Mouse (Mus musculus) bone marrow, adult 2 months (tissue): ENCODE data around the gene Immp2l. TPM values are rescaled to one million over a fixed set of nuclear protein-coding genes. Genes with fewer than 3 reads are reported as not detected.

Experiments
- H3K27ac ChIP-seq: fragments of 200-500 bp; 2 replicates; pipeline ENCODE4 v1.5.1; 2012; ENCODE audit warnings: low read depth, mild to moderate bottlenecking, control low read depth, inconsistent platforms, low read length; ENCODE audit not compliant: control insufficient read depth, poor library complexity, insufficient read depth
- H3K4me1 ChIP-seq: fragments of 200-500 bp; 2 replicates; pipeline ENCODE4 v1.6.1; 2011; ENCODE audit warnings: low read length; ENCODE audit not compliant: control insufficient read depth, insufficient read depth
- H3K4me3 ChIP-seq: fragments of 200-500 bp; replicated peaks from 2 replicates; pipeline ENCODE3; 2011; ENCODE audit warnings: mild to moderate bottlenecking, low read depth, low read length, control low read depth; ENCODE audit not compliant: control insufficient read depth
- CTCF ChIP-seq: fragments of 200-500 bp; IDR thresholded peaks from 2 replicates; pipeline ENCODE4 v1.5.1; 2011; ENCODE audit warnings: low read length, control low read depth; ENCODE audit not compliant: control insufficient read depth, insufficient read depth
- POLR2A ChIP-seq: fragments of 200-500 bp; IDR thresholded peaks from 2 replicates; pipeline ENCODE4 v1.6.1; 2011; ENCODE audit warnings: low read depth, mild to moderate bottlenecking, control low read depth, low read length, borderline replicate concordance; ENCODE audit not compliant: control insufficient read depth
- WGBS: fragments of 180-500 bp; shearing (Covaris S2); methylation state at CpG from one replicate; pipeline ENCODE4 v1.1.7; 2018; 5-methylcytosine and 5-hydroxymethylcytosine counted together
- polyA plus RNA-seq: library from polyadenylated mRNA; stranded (reverse); fragments of >200 nt; gene quantifications from 2 replicates; pipeline ENCODE4 v1.2.4, GENCODE M21; 2011; ENCODE audit warnings: low replicate concordance; ENCODE audit not compliant: missing spikeins, insufficient read depth, insufficient read length

The Immp2l gene
- polyA plus RNA-seq, 1 experiment: not detected

DNA sequence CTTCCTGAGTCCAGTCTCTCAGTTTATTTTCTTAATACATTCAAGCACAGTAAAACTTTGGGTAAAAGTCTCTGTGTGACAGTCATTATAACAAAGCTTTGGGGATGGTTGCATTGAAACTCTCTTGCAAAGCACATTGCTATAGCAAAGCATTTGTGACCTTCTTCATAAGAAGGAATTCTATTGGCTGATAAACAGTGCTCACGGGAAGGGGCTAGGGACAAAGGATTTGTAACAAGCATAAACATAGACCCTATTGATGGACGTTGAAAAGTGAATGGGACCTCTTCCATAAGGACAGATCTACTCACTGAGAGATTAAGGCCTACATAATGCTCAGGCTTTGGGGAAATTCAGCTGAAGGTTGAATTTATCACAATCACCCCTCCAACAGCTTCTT lies 85.1 kb downstream of the Immp2l start:
- Histone ChIP-seq H3K4me1 (no peaks in the 10 kb centered on the region), H3K27ac (no peak overlapping the region), H3K4me3 (no peak overlapping the region)
- TF ChIP-seq POLR2A (no peak), CTCF (no peak)
- WGBS: 77% methylated on average over 2 of the region's 2 CpGs

DNA sequence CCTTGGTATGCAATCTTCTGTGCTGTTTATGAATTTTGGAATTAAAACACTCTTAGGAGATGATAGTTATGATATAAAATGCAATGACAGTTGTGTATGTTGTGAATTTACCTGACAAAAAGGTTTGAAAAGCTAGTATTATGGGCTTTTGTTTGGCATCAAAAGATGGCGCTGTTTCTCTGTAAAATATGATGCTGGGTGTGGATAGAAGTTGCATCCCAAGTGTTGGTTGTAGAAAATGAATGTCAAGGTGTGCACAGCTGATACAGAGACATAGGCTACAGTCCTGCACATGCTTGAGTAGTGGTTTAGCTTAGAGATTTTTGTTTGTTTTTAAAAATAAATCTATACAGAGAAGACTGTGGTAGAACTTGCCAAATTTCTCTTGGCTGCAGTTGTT lies 87.6 kb downstream of the Immp2l start:
- Histone ChIP-seq H3K4me1 (no peaks in the 10 kb centered on the region), H3K4me3 (no peak overlapping the region), H3K27ac (no peak overlapping the region)
- TF ChIP-seq POLR2A: no peak
- TF ChIP-seq CTCF: no peak
- 57% methylated on average over 1 of the region's 1 CpGs for WGBS

DNA sequence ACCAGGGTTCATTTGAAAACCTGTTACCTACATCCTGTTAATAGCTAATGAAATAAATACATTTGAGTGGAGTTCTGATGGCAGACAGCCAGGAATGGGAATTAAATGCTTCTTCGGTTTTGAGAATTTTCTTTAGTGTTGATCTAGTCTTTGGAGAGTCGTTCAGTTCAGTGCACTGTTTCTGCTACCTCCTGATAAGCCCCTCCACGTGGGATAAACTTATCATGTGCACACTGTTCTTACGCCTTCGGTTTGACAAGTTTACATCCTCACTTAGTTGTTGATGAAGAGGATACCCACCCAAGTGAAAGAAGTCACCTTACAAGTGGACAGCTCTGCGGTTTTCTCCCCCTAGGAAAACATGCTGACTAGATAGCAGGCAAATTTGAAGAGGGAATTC lies 88.2 kb downstream of the Immp2l start:
- TF ChIP-seq CTCF (no peak), POLR2A (no peak)
- 58% methylated on average over 6 of the region's 6 CpGs for WGBS
- Histone ChIP-seq H3K4me1 (no peaks in the 10 kb centered on the region), H3K4me3 (no peak overlapping the region), H3K27ac (no peak overlapping the region)

DNA sequence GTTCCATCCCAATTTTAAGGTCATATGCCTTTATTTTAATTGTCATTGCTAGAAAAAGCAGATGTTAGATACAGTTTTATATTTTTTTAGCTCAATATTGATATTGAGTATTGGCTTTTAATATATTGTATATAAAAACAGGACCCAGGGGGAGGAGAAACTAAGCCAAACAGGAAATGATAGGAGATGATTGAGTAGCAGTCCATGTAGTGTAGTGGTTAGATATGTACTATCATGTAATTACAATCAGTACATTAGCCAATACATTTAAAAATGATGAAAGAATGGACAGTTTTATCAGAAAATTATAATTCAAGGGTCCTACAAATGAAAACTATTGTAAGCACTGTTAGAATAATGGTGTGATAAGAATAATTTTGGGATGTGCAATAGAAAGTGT lies 94.5 kb downstream of the Immp2l start:
- H3K4me1 ChIP-seq: no peaks in the 10 kb centered on the region
- no peak for TF ChIP-seq POLR2A
- TF ChIP-seq CTCF: no peak
- no peak overlapping the region for H3K4me3 ChIP-seq
- no peak overlapping the region for H3K27ac ChIP-seq

DNA sequence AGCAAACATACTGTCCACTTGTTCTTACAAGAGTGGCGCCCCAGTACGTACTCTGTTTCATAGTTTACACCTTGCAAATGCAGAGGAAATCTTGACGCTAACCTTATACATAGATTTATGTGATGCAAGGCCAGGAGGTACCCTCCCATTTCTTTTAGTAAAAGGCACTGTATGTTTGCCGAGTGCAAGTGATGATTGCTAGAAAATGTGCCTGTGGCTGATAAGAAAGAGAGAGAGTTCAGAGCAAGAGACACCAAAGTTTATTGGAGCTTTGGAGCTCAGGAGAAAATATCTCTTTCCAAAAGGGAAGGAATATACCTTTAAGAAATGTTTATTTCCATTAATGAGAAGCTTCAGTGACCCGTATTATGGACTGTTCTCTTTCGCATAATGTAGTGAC lies 95.8 kb downstream of the Immp2l start:
- WGBS: 77% methylated on average over 6 of the region's 6 CpGs
- no peaks in the 10 kb centered on the region for H3K4me1 ChIP-seq
- no peak overlapping the region for H3K4me3 ChIP-seq
- H3K27ac ChIP-seq: no peak overlapping the region
- TF ChIP-seq POLR2A (no peak), CTCF (no peak)

DNA sequence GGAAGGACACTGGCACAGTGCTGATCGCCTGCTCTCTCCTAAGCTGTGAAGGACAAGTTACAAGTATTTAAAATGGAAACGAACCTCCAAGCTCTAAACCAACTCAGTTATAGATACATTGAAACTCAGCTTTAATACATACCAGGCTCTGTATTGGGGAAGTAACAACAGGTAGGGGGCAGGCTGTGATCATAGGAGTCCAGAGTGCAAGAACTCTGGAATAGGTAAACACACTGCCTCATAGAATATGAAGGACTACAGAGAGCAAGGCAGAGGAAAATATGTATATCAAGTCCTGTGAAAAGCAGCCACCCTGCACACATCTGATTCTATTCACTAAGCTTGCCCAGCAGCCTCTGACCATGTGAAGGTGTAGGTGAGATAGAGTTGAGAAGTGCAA lies 99.3 kb downstream of the Immp2l start:
- Histone ChIP-seq H3K27ac (no peak overlapping the region), H3K4me1 (no peaks in the 10 kb centered on the region), H3K4me3 (no peak overlapping the region)
- WGBS: 85% methylated on average over 2 of the region's 2 CpGs
- no peak for TF ChIP-seq POLR2A
- TF ChIP-seq CTCF: no peak

DNA sequence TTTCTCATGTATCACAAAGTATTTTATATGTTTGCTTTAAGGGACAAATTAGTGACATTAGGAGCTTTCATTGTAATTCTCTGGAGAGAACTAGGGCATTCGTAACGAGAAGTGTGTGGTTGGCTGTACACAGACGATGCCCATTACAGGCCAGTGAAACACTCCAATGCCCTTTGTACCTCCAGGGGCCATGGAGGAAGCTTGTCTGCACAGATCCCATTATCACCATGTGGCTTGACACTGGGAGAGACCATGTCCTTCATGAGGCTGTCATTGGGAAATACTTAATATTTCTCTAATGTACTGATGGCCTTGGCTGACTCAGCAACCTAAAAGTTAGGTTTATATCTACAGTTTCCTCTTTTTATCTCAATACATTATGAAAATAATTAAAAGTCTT lies 111.0 kb downstream of the Immp2l start:
- Histone ChIP-seq H3K4me3 (no peak overlapping the region), H3K4me1 (no peaks in the 10 kb centered on the region), H3K27ac (no peak overlapping the region)
- 81% methylated on average over 3 of the region's 3 CpGs for WGBS
- TF ChIP-seq CTCF (no peak), POLR2A (no peak)

DNA sequence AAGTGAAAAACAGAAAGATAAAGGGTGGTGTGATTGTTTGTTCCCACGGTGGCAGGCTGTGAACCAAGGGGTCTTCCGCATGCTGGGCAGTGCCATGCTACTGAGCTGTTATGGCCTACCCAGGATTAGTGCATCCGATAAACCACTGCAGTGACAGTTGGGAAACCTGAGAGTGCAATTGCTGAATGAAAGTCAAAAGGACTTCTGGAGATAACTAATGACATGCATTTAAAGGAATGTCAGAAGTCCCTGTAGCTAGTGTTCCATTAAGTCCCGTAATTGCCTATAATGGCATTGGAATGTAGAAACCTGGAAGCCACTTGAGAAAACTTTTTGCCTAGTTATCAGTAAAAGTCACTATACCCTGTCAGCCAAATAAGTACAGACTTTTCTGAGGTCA lies 135.7 kb downstream of the Immp2l start:
- H3K4me1 ChIP-seq: no peaks in the 10 kb centered on the region
- H3K4me3 ChIP-seq: no peak overlapping the region
- 81% methylated on average over 4 of the region's 4 CpGs for WGBS
- H3K27ac ChIP-seq: no peak overlapping the region
- no peak for TF ChIP-seq CTCF
- TF ChIP-seq POLR2A: no peak

DNA sequence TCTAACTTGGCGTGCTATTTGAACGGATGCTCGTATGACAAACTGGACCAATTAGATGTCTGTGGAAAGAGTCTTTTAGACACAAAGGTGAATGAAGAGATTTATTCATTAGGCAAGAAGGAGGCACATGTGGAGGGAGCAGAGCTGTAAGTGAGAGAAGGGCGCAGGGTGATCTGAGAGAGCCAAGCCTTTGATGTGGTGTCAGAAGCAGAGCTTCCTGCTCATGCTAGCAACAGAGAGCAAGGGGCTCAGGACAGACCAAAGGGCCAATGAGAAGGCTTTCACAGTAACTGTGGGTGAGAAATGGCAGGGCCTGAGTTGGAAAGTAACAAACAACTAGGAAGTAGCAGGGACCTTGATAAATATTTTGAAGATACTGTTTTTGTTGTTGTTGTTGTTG lies 143.9 kb downstream of the Immp2l start:
- Histone ChIP-seq H3K4me1 (no peaks in the 10 kb centered on the region), H3K4me3 (no peak overlapping the region), H3K27ac (no peak overlapping the region)
- WGBS: 80% methylated on average over 4 of the region's 4 CpGs
- no peak for TF ChIP-seq POLR2A
- TF ChIP-seq CTCF: no peak
